Mouse (Mus musculus) liver, adult (tissue): ENCODE results near the gene Cpeb1.

Experiments
- GATA4 ChIP-seq: IDR thresholded peaks from 2 replicates; pipeline ENCODE4 v1.6.1; 2014; ENCODE audit warnings: mild to moderate bottlenecking, low read length; ENCODE audit not compliant: insufficient replicate concordance

Gene Cpeb1

DNA sequence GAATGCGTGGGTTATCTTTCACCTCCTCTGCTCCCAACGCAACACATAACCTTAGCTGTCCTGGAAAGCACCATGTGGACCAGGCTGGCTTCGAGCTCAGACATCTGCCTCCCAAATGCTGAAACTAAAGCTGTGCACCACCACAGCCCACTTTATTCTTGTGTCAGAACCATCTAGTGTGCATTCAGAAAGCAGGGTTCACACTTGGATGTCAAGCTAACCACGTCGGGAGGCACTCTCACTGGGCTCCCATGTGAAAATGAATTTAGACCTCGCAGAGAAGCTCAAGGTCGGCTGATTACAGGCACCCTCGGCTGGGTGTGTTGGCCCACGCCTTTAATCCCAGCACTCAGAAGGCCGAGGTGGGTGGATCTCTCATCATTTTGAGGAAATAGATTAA is 111.4 kb downstream of the Cpeb1 start:
- no peak for TF ChIP-seq GATA4

DNA sequence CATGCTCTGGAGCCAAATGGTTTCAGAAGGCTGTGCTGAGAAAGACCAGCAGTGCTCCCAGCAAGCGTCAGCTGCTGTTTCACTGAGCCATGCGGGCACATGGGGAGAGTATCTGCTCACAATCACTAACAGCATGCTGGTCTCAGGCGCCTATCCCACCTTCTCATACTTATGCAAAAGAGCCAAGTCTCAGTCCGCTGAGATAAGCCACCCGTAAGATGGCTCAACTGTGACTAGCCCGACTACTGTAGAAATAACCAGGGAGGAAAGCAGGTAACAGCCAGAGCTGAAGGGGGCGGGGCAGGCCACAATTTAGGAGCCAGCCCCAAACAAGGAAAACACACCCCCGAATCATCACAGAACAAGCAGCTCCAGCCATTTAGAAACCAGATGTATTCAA is 111.9 kb downstream of the Cpeb1 start:
- no peak for TF ChIP-seq GATA4

DNA sequence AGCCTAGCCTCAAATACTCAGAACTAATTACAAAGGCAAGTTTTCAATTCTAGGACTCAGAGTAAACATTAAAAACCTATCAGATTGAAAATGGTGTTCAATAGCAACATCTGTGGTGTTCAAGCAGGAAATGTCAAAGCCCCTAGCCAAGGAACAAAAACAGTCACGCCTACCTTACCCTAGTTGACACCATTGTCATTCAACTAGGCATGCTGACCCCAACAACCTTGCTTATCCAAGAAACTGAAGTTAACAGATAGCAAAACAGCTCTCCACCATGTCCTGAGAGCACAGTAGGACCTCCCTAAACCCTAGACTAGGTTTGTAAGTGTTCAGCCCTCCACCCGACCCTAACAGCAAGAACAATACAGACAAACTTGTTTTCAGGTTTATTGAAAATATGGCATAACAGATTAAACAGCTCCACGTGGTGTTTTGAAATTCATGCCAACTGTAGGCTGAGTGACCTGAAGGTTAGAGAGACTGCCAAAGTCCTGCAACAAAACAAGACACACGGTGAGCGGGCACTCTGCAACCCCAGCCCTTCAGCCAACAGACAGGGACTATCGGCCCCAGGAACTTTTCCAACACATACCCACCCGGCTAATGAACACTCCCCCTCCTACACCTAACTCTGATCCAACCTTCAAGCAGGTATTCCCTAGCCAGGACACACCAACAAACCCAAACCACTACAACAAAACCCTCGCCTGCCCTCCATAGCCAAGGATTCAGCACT is 112.7 kb downstream of the Cpeb1 start:
- no peak for TF ChIP-seq GATA4

DNA sequence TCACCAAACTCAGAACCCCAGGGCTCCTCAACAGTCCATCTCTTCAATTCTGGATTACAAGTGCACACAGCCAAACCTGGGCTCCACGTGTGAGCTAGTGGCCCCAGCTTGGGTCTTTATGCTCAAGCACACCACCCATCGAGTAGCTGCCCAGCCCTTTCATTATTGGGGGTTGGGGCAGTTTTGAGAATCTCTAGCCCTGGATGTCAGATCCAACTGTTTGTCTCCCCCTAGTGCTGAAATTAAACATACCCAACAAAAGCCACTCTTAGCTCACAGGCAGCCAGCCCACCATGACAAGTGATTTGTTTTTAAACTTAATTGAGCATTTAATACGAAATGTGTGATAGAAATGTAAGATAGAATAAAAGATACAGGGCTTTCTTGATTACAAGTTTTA is 113.7 kb downstream of the Cpeb1 start:
- TF ChIP-seq GATA4, result no peak

DNA sequence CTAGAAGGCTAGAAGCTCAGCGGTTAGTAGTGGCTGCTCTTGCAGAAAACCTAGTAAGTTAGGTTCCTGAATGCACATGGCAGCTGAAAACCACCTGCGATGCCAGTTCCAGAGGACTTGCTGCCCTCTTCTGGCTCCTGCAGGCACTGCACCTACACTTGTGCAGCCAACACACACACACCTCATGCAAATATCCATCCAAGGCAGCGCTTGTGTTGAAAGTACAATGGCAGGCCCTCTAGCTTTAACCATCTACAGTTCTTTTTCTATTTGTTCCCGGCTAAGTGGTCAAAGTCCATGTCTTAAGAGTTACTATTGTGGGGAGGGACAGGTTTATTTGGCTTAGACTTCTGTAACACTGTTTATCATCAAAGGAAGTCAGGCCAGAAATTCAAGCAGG is 115.5 kb downstream of the Cpeb1 start:
- TF ChIP-seq GATA4, result no peak

DNA sequence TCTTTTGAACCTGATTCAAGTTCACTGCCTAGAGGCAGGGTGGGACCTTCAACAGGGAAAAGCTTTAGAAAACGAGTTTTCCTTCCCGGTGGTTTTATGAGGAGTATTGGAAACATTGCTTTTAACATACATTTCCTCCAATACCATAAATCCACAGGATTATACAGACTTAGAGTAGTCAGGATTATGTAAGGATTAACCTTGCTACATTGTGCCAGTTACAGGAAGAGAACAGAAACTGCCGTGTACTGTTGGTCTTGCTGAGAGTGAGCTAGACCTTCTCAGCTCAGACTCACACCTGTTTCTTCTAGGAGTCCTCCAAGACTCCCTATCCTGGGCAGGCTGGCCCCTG is 116.8 kb downstream of the Cpeb1 start:
- TF ChIP-seq GATA4, result no peak

DNA sequence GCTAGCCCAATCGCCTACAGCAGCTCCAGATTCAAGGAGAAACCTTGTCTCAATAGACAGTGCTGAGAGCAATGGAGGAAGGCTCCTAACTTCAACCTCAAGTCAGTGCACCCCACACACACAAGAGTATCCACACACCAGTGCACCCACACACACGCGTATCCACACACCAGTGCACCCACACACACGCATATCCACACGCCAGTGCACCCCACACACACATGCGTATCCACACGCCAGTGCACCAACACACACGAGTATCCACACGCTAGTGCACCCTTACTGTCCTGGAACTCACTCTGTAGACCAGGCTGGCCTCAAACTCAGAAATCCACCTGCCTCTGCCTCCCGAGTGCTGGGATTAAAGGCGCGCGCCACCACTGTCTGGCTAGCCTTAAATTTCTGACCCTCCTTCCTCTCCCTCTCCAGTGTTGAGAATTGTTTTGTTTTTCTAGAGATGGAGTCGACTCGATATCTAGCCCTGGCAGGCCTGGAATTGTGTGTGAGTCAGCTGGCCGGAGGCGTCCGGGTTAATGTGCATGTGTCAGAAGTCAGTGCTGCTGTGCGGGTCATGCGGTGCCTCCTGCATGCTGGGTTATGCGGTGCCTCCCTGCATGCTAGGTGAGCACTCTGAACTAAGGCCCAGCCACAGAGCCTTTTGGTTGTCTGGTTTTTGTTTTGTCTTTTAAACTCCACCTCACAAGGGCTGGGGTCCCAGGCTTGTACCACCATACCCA is 117.3 kb downstream of the Cpeb1 start:
- no peak for TF ChIP-seq GATA4

DNA sequence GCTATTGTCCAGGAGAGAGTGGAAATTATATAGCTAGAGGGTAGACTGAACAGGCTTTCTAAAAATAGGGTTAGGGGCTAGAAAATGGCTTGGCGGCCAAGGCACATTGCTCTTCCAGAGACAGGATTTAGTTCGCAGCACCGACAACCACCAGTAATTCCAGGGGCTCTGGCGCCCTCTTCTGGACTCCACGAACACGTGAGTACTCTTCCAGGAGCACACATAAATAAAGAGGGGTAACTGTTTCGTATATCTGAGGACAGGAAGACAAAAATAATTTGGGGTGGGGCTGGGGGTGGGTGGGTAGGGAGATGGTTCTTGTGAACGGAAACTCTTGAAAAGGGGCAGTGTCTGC is 118.9 kb downstream of the Cpeb1 start:
- TF ChIP-seq GATA4, result no peak

DNA sequence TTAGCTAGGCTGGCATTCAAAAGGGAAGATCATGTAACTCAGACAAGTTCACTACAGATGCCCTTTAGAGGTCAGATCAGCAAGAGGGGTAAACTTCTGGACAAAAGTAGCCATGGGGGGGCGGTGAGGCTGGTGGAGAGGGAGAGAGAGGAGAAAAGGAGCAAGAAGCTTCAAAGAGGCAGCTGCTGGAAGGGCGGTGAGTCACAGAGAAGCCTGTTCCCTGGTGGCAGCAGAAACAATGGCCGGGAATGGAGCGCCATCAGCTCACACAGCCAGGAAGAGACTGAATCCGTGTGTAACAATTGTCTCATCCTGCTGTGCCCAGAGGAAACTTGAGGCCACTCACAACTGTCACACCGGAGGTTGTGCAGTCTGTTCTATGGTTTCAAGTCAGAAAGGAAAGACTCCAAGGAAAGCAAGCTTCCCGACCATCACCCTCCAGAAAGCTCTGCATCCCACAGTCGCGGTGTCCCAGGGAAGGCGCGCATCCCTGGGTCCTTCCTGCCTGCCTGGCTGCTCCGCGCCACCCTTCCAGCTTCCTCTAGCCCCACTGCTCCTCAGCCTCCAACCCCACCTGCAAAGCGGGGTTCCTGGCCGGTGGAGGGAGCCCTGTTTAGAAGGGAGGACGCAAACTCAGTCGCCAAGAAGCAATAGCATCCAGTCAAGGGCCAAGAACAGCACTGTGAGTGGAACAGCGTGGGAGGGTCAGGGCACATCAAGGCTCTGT is 119.4 kb downstream of the Cpeb1 start:
- TF ChIP-seq GATA4, result no peak

DNA sequence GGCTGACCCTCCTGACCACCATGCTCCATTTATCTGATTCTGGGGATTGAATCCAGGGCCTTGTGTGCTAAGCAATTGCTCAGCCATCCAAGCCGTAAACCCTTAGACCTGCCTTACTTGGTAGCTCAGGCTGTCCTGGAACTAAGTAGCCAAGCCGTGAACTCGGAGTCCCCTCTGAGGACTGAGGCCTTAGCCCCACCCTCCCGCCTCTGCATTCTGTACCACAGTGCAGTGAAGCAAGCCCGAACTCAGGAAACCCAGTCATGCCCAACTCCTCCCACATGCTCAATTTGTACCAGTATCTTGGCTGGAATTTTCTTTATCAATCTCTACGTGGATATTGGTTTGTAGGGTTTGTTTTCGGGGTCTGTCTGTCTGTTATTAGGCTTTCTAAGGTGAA is 123.4 kb downstream of the Cpeb1 start:
- TF ChIP-seq GATA4, result no peak

DNA sequence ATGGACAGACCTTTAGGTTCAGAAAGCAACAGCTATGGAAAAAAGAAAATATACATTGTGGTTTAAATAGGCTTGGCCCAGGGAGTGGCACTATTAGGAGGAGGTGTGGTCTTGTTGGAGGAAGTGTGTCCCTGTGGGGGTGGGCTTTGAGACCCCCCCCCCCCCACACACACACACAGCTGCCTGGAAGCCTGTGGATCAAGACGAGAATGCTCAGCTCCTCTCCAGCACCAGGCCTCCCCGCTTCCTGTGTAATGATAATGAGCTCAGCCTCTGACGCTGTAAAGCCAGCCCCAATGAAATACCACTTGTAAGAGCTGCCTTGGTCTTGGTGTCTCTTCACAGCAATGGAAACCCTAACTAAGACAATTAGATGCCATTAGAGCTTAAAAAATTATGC is 124.5 kb downstream of the Cpeb1 start:
- no peak for TF ChIP-seq GATA4

DNA sequence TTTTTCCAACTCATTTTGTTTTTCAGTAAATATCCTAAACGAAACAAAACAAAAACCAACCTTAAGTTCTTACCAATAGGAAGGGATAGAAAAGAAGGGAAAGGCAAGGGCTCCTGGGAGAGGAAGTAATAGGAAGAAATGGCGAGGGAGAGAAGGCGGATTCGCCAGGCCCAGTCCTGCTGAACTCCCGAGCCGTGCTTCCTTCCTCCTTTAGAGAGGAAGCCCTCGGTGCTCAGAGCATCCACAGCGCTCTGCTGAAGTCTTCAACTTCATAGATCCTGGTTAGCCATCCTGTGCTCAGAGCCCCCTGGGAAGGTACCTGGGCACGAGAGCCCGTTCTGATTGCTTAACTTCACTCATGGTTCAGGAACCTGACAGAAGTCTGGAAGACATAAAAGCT is 127.6 kb downstream of the Cpeb1 start:
- no peak for TF ChIP-seq GATA4

DNA sequence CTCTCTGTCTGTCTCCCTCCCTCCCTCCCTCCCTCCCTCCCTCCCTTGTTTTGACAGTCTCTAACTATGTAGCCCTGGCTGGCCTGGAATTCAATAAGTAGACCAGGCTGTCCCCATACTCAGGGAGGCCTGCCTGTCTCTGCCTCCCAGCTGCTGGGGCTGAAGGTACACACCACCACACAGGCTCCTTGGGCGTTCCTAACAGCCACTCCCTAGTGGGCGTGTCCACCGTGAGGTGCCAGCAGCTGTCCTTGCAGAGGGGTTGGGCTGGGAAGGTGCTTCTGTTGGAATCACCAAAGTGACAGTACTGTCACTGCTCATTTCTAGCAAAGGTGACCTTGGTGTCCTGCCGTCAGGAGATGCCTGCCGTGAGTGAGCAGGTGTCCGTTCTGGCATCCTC is 128.4 kb downstream of the Cpeb1 start:
- TF ChIP-seq GATA4, result no peak

DNA sequence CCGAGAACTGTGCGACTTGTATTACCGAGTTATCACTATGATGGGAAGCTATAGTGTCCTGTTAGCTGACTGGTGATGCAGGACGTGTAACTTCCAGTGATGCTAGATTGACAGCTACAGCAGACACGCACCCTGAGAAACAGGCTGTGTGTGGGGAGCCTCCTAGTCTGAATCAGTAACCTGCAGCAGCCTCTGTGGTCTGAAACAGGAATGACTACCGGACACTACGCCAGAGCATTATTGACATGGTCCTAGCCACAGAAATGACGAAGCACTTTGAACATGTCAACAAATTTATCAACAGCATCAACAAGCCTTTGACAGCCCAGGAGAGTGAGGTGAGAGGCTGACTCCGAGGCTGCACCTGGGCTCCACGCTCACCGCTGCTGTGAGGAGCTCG is 129.2 kb downstream of the Cpeb1 start:
- TF ChIP-seq GATA4, result no peak

DNA sequence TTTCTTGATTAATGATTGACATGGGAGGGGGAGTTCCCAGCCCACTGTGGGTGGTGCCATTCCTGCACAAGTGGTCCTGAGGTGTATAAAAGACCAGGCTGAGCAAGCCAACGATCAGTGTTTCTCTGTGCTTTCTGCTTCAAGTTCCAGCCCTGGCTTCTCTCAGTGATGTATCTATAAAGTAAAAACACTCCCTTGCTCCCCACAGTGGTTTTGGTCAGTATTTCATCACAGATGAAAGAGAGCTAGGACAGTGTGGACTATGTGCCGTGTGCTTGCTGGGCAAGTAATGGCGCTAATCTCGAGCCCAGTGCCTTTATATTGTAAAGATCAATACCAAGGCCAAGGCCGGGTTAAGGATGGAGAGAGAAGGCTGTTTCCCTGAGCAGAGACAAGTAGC is 133.5 kb downstream of the Cpeb1 start:
- no peak for TF ChIP-seq GATA4

DNA sequence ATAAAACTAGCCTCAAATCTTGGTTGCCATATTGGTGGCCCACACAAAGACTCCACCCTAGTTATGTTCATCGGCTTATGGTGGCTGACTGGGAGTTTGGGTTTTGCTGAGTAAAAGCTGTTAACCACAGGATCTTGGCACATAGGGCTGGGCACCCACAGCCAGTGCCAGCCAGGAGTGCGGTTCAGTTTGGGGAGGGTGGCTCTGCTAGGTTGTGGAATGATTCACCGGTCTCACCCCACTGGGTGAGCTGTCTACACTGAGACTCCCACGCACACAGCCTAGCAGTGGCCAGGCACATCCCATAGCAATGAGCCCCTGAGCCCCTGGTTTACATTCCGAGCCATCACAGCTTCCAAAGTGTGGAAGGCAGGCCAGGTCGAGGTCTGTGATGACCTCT is 135.5 kb downstream of the Cpeb1 start:
- TF ChIP-seq GATA4, result no peak
